Mouse (Mus musculus): ENCODE measurements around the gene Dctpp1. TPM values are rescaled to one million over a fixed set of nuclear protein-coding genes. Genes with fewer than 3 reads are reported as not detected.

The Dctpp1 gene
- 40.9 and 52.0 TPM in 2 replicates for polyA plus RNA-seq (2012; rRNA removed)

- peak; percentile 96 for DNase-seq (ENCODE audit: low read depth)
These were observed at the start of gene Dctpp1 for GRCm38 (mm10) chr7:127260309-127261111. Gene Dctpp1, minus strand, starts transcription at chr7:127260709.

GRCm38 (mm10) chr7:127309951-127310350, 49.4 kb upstream of the Dctpp1 start:
- DNase-seq (ENCODE audit: low read depth) = no peak

- DNase-seq (ENCODE audit: low read depth) = peak; percentile 16
These were observed 48.4 kb upstream of the Dctpp1 start for GRCm38 (mm10) chr7:127308887-127309286.

GRCm38 (mm10) chr7:127308431-127308830, 47.9 kb upstream of the Dctpp1 start:
- no peak for DNase-seq (ENCODE audit: low read depth)

GRCm38 (mm10) chr7:127297586-127298193, 37.2 kb upstream of the Dctpp1 start:
- DNase-seq (ENCODE audit: low read depth) = no peak

GRCm38 (mm10) chr7:127296786-127297555, 36.5 kb upstream of the Dctpp1 start:
- no peak for DNase-seq (ENCODE audit: low read depth)

GRCm38 (mm10) chr7:127296098-127296497, 35.6 kb upstream of the Dctpp1 start, which contains the start of gene Itgal:
Gene Itgal, plus strand, starts transcription at chr7:127296260.
- no peak for DNase-seq (ENCODE audit: low read depth)

- DNase-seq (ENCODE audit: low read depth) = no peak
These were observed 29.6 kb upstream of the Dctpp1 start for GRCm38 (mm10) chr7:127290142-127290541.

- no peak for DNase-seq (ENCODE audit: low read depth)
These were observed 28.8 kb upstream of the Dctpp1 start for GRCm38 (mm10) chr7:127289306-127289705.

- no peak for DNase-seq (ENCODE audit: low read depth)
These were observed 27.4 kb upstream of the Dctpp1 start for GRCm38 (mm10) chr7:127287940-127288339.

GRCm38 (mm10) chr7:127285154-127285553, 24.6 kb upstream of the Dctpp1 start:
- DNase-seq (ENCODE audit: low read depth) = no peak

- no peak for DNase-seq (ENCODE audit: low read depth)
These were observed 21.7 kb upstream of the Dctpp1 start for GRCm38 (mm10) chr7:127282190-127282589.

- no peak for DNase-seq (ENCODE audit: low read depth)
These were observed 20.6 kb upstream of the Dctpp1 start for GRCm38 (mm10) chr7:127281114-127281513.

GRCm38 (mm10) chr7:127280092-127280491, 19.6 kb upstream of the Dctpp1 start:
- no peak for DNase-seq (ENCODE audit: low read depth)

- DNase-seq (ENCODE audit: low read depth) = no peak
These were observed 17.8 kb upstream of the Dctpp1 start for GRCm38 (mm10) chr7:127278311-127278710.

- DNase-seq (ENCODE audit: low read depth) = no peak
These were observed 16.0 kb upstream of the Dctpp1 start for GRCm38 (mm10) chr7:127276519-127276961.

GRCm38 (mm10) chr7:127273925-127274789, 13.6 kb upstream of the Dctpp1 start, which contains the start of gene Sephs2:
Gene Sephs2, minus strand, starts transcription at chr7:127274055.
- peak; percentile 70 for DNase-seq (ENCODE audit: low read depth)

- no peak for DNase-seq (ENCODE audit: low read depth)
These were observed 12.8 kb upstream of the Dctpp1 start for GRCm38 (mm10) chr7:127273118-127273923.

GRCm38 (mm10) chr7:127272566-127272965, 12.1 kb upstream of the Dctpp1 start:
- DNase-seq (ENCODE audit: low read depth) = no peak

GRCm38 (mm10) chr7:127271093-127271492, 10.6 kb upstream of the Dctpp1 start:
- DNase-seq (ENCODE audit: low read depth) = no peak
